Mouse (Mus musculus) cerebellum, adult 9-11 months (tissue): ENCODE measurements around the gene Chil1.

ENCODE experiments used
- DNase-seq: peaks from one replicate; pipeline ENCODE4 v3.0.0; 2022

Chil1 gene

GRCm38 (mm10) chr1:134210179-134210755 lies 28.3 kb downstream of the Chil1 start:
- DNase-seq = no peak

GRCm38 (mm10) chr1:134211043-134211442 lies 29.1 kb downstream of the Chil1 start:
- no peak for DNase-seq

DNA sequence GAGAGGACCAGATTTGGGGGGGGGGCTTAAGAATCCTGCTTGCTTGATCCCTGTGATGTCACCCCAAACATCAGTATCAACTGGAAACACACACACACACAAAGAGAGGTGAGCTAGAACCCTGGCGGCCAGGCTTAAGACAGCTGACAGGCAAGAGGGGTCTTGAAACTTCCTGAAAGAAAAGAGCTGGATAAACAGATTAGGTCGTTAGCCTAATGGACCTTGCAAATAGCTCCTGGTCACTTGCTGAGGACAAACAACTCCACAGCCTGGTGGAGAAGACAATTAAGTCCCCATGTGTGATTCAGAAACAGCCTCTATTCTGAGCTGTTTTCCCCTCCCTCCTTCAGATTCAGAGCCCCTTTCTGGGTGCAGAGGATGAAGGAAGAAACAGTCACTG lies 29.7 kb downstream of the Chil1 start:
- no peak for DNase-seq

DNA sequence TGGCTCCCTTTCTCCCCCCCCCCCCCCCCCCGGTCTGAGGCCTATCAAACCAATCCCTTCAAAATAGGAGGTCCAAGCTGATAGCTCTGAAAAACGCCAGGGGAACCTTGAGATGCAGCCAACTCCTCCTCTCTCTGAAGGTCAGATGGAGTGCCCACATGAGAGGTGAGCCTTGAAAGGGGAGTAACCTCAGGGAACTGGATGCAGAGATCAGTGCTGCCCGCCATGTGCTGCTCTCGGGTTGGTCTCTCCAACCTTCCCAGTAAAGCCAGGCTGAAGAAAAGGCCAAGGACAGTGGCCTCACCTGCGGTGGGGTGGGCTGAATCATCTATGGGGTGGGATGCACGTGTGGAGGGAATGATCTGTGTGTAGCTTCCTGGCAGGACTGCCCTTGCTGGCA lies 30.4 kb downstream of the Chil1 start:
- no peak for DNase-seq

- DNase-seq = peak; percentile 41
Observed at GRCm38 (mm10) chr1:134213405-134213804, 31.4 kb downstream of the Chil1 start.

- no peak for DNase-seq
Observed at GRCm38 (mm10) chr1:134215059-134215458, 33.1 kb downstream of the Chil1 start.

DNA sequence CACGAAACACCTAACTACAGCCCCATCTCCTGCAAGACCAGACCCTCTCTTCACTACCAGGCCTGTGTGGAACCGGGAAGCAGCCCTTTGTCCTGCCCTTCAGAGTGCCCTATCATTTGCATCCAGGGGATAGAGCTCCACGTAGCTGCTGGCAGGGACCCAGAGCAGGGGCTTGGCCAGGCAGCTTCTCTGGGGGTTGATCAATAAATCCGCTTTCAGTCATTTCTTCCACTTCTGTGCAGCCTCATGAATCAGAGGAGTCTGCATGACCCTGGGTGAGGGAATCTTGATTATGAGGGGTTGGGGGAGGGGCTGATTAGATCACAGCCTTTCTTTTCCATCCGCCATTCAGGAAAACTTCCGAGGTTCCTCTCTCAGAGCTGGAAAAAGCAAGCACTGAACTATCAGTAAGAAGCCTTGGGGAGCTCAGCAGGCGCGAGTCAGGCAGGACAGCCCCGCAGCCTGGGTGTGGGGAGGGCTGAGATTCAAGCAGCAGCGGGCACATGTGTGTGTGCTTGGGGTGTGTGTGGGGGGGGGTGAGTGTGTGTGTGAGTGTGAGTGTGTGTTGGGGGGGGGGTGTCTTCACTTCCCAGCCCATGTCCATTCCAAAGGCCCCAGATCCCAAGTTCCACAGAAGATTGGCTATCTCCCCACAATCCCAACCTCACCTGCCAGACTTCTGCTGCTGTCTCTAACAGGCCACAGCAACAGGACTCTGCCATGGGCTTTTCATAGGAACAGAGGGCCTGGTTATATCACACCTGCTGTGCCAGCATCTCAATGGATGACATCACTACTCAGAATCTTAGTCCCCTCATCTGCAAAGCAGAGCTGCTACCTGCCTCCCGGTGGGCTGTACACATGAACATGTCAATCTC lies 34.0 kb downstream of the Chil1 start:
- DNase-seq = no peak

GRCm38 (mm10) chr1:134216629-134216971 lies 34.6 kb downstream of the Chil1 start:
- DNase-seq = no peak

- peak; percentile 67 for DNase-seq
Observed at GRCm38 (mm10) chr1:134217028-134217481, 35.1 kb downstream of the Chil1 start.

- no peak for DNase-seq
Observed at GRCm38 (mm10) chr1:134217942-134218341, 36.0 kb downstream of the Chil1 start.

DNA sequence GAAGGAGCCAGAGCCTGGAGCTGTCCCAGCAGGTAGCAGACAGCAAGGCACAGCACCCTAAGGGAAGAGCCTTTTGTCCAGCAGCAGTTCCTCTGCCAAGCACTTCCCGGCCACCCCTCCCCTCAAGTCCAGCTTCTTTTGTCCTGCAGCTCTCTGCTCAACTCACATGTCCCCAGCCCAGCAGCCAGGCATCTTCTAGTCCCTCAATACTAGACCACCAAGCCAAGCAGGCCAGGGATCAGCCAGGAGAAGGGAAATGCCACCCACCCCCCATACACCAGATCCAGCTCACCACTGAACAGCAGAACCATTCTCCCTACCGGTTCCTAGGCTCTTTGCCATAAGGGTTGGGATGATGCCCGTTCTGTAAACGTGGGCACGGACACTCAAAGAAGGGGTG lies 37.6 kb downstream of the Chil1 start:
- DNase-seq = peak; percentile 69

DNA sequence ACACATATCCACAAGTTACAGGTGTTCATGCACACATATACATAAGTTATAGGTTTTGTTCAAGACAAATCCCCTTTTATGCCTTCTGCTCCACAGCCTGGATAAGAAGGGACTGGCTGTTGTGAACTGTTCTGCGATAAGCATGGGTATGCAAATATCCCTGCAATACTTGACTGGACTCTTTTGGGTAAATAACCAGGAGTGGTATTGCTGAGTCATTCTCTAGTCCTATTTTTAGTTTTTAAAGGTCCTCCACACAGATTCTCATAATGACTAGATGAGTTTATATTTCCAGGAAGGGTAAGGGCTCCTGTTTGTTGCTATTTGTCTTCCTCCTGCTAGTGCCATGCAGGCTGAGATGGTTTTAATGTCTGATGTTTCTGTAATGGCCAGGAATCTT lies 39.2 kb downstream of the Chil1 start:
- DNase-seq = no peak

DNA sequence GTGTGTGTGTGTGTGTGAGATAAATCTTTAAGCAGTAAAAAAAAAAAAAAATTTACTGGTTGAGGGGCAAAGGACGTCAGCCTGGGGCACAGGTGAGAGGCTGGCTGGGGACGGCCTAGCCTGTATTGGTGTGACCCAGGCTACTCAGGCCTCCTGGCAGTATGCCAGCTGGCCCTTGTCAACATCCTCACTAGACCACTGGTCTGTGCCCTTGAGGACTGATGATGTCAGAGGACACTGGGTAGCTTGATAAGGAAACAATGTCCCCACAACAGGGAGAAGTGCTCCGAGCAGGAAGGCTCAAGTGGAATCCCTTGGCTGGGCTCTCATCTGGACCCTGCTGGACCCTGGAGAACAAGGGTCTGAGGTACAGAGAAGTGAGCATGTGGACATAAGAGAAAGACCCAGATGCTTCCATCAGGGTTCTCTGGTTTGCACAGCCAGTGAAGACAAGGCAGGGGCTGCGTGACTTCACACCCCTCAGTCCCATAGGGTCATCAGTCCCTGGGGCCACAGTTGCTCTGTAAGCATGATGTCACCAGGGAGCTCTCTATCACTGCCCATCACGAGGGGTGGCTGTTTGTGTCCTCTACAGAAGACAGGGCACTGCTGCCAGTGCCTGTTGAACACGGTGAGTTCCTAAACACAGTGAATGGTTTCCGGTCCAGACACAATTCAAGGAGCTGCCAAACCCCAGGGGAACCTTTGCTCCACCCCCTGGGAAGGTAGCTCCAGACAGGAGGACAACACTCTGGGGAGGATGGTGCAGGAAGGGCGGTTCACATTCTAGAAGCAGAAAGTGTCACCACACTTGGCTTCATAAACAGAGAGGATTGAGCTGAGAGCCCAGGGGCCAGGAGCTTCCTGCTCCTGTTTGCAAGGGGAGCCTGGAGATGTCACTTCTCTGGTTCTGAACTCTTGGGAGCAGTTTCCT lies 40.4 kb downstream of the Chil1 start:
- peak; percentile 58 for DNase-seq

DNA sequence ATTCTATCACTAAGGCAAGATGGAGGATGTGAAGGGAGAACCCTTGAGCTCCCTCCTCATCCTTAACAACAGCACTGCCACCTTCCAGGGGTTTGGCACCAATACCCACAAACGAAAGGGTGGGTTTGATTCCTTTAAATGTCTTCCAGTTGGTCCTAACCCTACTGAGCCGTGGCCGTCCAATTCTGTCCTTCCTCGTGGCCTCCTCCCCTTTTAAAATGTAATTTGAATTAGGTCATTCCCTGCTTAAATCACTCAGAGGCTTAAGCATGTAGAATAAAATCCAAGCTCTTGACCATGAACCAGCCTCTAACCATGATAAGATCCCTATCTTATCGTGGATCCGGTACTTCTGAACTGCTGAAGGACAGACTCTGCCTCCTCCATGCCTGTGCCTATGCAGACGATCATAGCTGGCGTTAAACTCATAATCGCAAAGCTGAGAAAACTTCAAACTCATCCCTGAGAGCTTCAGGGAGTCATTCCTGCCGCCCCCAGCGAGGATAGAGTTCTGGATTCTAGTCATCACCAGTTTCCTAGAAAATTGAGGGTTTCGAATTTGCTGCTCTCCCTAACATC lies 42.8 kb downstream of the Chil1 start:
- no peak for DNase-seq

DNA sequence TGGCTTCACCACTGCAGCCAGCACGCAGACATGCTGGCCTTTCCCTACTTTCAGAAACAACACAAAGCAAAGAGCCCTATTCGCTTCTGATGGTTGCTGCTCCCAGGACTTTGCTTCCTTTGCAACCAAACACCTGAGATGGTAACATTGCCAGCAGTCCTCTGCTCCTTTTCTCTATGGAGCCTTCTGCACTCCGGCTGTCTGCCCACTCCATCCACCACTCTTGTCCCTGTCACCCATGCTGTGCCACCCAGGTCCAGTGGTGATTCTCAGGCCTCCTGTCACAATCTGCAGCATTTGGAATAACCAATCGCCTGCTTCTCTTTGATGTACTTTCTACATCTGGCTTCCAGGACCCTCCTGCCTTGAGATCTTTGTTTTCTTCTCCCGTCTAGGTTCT lies 43.4 kb downstream of the Chil1 start:
- no peak for DNase-seq

DNA sequence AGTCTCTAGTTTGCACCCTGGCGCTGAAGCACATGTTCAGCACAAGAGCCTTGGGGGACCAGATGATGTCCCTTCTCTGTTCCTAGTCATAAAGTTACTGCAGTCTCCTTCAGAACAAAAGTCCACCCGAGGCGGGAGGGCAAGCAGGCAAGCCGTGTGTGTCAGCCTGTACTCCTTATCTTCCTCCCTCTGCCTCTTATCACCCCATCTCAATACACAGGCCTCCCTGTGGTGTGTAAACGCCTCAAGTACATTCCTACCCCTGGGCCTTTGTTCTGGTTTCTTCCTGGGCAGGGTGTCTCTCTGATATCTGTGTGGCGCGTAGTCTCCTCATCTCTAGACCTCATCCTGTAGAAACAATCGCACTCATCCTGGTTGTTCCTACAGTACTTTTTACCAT lies 44.8 kb downstream of the Chil1 start:
- DNase-seq = no peak

GRCm38 (mm10) chr1:134229806-134230575 lies 48.0 kb downstream of the Chil1 start:
- DNase-seq = peak; percentile 61

DNA sequence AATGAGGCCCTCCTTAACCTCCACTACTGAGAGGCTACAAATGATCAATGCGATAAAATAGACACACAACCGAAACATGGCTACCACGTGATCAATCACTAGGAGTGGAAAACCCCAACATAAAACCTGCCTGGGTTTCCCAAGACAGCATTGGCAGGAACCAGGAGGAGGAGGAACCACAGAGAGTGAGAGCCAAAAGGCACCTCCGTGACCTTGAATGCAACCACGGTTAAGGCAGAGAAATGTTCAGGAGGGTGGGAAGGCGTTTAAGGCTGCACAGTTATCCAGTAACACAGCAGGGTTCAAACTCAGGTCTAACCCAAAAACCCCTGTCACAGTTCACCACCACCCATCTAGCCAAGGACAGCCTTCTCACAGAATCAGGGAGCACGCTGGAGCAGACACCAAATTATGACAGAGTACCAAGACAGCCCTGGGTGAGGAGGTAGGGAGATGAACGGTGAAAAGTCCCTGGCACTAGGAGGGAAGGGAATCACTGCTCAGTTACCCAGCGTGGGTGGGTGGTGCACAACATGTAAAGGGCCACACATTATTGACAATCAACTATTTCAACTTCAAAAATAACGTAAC lies 48.8 kb downstream of the Chil1 start:
- DNase-seq = peak; percentile 57

DNA sequence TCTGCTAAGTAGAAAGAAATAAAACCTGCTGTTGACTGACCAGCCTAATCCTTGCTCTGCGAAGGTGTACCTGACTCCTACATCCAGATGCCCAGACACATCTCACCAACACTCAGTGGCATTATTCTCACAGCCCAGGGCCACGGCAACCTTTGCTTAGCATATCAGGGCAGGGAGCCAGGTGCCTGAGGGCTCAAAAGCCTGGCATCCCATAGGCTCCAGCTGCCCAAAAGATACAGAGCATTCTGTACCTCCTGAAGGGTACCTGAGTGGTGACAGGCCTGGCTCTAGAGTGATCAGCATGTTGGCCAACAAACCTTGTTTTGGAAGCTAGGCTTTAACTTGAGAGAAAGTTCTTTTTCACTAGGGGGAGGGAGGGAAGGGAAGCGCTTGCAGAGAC lies 49.3 kb downstream of the Chil1 start:
- peak; percentile 81 for DNase-seq

DNA sequence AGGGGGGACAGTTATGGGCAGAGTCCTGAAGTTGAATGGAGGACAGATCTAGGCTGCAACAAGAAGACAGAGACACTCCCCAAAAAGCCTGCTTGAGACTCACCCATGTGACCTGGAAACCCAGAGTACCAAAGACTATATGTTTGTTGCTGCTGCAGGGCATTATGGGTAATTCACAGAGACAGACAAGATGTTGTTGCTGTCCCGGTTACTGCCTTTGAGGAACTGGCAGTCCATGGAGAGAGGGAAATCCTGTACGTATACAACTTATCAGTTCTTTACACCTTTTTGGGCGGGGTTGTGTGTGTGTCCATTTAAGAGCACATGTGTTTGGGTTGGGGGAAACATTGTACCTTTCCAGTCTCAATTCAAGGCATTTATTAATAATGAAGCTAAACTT lies 49.7 kb downstream of the Chil1 start:
- DNase-seq = peak; percentile 49

GRCm38 (mm10) chr1:134232326-134232725 lies 50.4 kb downstream of the Chil1 start:
- DNase-seq = peak; percentile 78
